Mouse (Mus musculus): ENCODE measurements at regions not wholly inside any gene's neighbourhood (a gene's known extent, or its start where the extent isn't known, plus 50 kb on each side); places are given as distances from the start of the nearest gene placed in this dataset.

DNA sequence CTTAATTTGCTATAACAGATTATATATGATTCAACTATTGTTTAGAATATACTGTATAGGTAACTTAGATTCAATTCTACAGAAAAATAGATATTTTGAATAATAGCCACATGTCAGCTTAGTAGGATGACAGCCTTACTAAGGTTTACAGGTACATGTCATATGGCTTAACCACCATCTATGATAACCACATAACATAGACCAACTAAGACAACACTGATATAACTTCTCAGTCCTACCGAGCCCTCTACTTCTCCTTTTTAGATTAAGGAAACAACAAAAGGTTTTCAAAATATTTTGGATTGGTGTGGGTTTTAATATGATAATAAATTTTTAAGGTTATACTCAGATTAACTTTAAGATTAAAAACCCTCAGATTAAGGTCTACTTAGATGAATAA, 977.4 kb downstream of the 4930447A16Rik start:
- no peaks in the 10 kb centered on the region for H3K4me1 ChIP-seq (ENCODE audit: control insufficient read depth, insufficient read depth, low read length)
- H3K27ac ChIP-seq (replicated peaks; ENCODE audit: low read depth, low read length), result no peak overlapping the region
- H3K27me3 ChIP-seq (ENCODE audit: control insufficient read depth, insufficient read depth, low read length), result no peaks in the 10 kb centered on the region
- H3K4me2 ChIP-seq (ENCODE audit: low read length), result no peak overlapping the region
- 94% methylated on average over 1 of the region's 1 CpGs for WGBS
- no peak overlapping the region for H3K9ac ChIP-seq (replicated peaks; ENCODE audit: low read length)
- no peak overlapping the region for H3K4me3 ChIP-seq (replicated peaks; ENCODE audit: low read depth, low read length)
- H3K9me3 ChIP-seq (ENCODE audit: control insufficient read depth, low read length), result no peaks in the 10 kb centered on the region
- no peaks in the 10 kb centered on the region for H3K36me3 ChIP-seq (ENCODE audit: control insufficient read depth, insufficient read depth, low read length)
- ATAC-seq (ENCODE audit: low FRiP score, low TSS enrichment) (no peak), DNase-seq (no peak)

DNA sequence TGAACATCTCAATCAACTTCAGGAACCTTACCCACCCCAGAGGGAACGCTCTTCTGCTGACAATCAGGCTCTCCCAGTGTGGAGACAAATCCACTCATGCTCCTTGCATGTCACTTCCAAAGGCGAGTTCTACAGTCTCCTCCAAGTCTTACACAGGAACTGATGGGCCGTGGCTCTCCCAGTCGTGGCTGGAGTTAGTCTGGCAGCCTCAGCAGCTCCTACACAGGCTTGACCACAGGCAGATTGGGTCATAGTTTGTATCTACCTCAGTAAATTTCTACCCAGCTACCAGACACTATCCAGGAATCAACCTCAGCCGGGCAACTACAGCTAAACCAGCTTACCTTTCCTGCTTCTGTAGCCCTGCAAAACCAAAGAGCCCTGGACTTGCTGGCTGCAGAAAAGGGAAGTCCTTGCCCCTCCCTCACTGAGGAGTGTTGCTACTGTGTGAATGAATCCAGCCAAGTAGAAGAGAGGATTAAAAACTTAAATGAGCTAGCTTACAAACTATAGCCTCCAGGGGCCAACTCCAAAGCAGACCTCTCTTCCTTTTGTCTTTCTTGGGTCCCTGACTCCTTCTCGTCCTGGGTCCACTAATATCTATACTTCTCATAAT, 978.5 kb downstream of the 4930447A16Rik start:
- H3K4me1 ChIP-seq (ENCODE audit: control insufficient read depth, insufficient read depth, low read length), result no peaks in the 10 kb centered on the region
- no peak overlapping the region for H3K4me2 ChIP-seq (ENCODE audit: low read length)
- DNase-seq, result no peak
- 43% methylated on average over 6 of the region's 6 CpGs for WGBS
- no peaks in the 10 kb centered on the region for H3K27me3 ChIP-seq (ENCODE audit: control insufficient read depth, insufficient read depth, low read length)
- no peak overlapping the region for H3K27ac ChIP-seq (replicated peaks; ENCODE audit: low read depth, low read length)
- no peak overlapping the region for H3K4me3 ChIP-seq (replicated peaks; ENCODE audit: low read depth, low read length)
- H3K36me3 ChIP-seq (ENCODE audit: control insufficient read depth, insufficient read depth, low read length), result no peaks in the 10 kb centered on the region
- no peaks in the 10 kb centered on the region for H3K9me3 ChIP-seq (ENCODE audit: control insufficient read depth, low read length)
- H3K9ac ChIP-seq (replicated peaks; ENCODE audit: low read length), result no peak overlapping the region
- no peak for ATAC-seq (ENCODE audit: low FRiP score, low TSS enrichment)

DNA sequence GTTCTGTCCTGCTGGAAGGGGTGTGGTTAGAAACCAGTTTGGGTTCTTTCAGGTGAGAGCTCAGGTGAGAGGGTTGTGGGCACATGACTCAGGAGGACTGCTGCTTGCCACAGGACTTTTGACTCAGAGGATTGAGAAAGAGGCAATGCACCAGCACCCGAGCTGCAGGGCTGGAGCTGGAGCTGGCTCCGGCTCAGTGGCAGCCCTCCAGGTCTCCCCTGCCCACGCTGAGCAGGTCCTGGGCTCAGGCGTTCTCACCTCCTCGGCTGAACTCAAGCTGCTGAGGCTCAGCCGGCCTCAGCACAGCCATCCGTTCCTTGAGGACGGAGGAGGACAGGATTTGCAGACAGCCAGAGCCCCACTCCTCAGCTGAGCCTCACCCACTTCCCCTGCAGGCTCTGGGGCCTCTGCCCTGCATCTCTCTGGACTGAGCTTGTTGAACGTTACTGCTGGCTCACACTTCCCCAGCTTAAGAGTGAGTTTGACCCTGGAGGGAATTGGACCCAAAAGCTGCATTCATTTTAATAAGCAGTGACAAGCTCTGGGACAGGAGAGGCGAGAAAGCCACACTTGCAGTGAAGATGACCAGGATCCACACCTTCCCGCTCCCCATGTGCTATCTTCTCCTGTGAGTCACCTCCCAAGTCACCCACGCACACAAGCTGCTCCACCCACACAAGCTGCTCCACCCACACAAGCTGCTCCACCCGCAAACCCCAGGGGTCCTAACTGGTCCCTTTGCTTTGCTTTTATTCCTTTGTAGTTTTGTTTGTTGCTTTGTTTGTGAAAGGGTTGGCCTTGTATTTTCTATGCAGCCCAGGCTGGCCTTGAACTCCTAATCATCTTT, 981.0 kb downstream of the 4930447A16Rik start:
- no peaks in the 10 kb centered on the region for H3K36me3 ChIP-seq (ENCODE audit: control insufficient read depth, insufficient read depth, low read length)
- H3K9me3 ChIP-seq (ENCODE audit: control insufficient read depth, low read length), result no peaks in the 10 kb centered on the region
- H3K4me3 ChIP-seq (replicated peaks; ENCODE audit: low read depth, low read length), result no peak overlapping the region
- no peak for ATAC-seq (ENCODE audit: low FRiP score, low TSS enrichment)
- no peak overlapping the region for H3K27ac ChIP-seq (replicated peaks; ENCODE audit: low read depth, low read length)
- no peak overlapping the region for H3K4me2 ChIP-seq (ENCODE audit: low read length)
- 48% methylated on average over 13 of the region's 13 CpGs for WGBS
- no peak overlapping the region for H3K9ac ChIP-seq (replicated peaks; ENCODE audit: low read length)
- no peaks in the 10 kb centered on the region for H3K27me3 ChIP-seq (ENCODE audit: control insufficient read depth, insufficient read depth, low read length)
- H3K4me1 ChIP-seq (ENCODE audit: control insufficient read depth, insufficient read depth, low read length), result no peaks in the 10 kb centered on the region
- no peak for DNase-seq

DNA sequence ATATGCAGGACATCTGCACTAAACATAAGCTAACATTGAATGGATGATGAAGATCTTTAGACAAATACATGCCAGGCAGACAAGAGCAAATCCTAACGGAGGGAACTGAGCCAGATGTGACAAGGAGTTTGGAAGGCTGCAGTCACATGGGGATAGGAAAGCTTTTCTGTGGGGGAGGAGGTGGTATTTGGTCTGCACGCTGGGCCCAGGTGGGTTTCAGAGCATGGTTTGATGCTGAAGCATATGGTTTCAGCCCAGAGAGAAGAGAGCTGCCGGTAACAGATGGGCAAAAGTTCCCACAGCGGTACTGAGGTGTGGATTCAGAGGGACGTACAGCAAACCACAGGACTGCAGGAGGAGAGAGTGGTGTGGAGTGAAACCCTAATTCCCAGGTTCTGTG, 982.1 kb downstream of the 4930447A16Rik start:
- no peak overlapping the region for H3K27ac ChIP-seq (replicated peaks; ENCODE audit: low read depth, low read length)
- H3K9me3 ChIP-seq (ENCODE audit: control insufficient read depth, low read length), result no peaks in the 10 kb centered on the region
- no peaks in the 10 kb centered on the region for H3K4me1 ChIP-seq (ENCODE audit: control insufficient read depth, insufficient read depth, low read length)
- H3K9ac ChIP-seq (replicated peaks; ENCODE audit: low read length), result no peak overlapping the region
- H3K4me3 ChIP-seq (replicated peaks; ENCODE audit: low read depth, low read length), result no peak overlapping the region
- no peaks in the 10 kb centered on the region for H3K36me3 ChIP-seq (ENCODE audit: control insufficient read depth, insufficient read depth, low read length)
- ATAC-seq (ENCODE audit: low FRiP score, low TSS enrichment), result no peak
- H3K4me2 ChIP-seq (ENCODE audit: low read length), result no peak overlapping the region
- no peak for DNase-seq
- H3K27me3 ChIP-seq (ENCODE audit: control insufficient read depth, insufficient read depth, low read length), result no peaks in the 10 kb centered on the region
- WGBS, result 66% methylated on average over 5 of the region's 5 CpGs

GRCm38 (mm10) chr15:38409168-38409567, 983.8 kb downstream of the 4930447A16Rik start:
- 79% methylated on average over 4 of the region's 4 CpGs for WGBS
- DNase-seq, result no peak

DNA sequence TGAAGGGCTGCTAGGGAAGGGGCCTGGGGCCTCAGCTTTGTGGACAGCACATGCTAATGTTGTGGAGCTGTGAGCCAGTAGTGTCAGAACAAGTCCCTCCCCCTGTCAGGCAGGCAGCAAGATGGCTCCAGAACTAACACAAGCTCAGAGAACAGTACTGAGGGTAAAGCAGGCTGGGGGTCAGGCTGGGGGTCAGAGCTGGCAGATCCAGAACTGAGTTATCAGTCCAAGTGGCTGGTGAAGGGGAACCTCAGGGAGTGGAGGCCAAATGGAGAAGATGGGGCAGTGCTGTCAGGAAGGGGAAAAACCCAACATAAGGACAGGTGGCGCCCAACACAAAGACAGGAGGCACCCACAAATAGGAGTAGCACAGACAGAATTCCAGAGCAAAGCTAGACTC, 985.1 kb downstream of the 4930447A16Rik start:
- H3K9ac ChIP-seq (replicated peaks; ENCODE audit: low read length), result no peak overlapping the region
- no peak overlapping the region for H3K4me2 ChIP-seq (ENCODE audit: low read length)
- ATAC-seq (ENCODE audit: low FRiP score, low TSS enrichment) (no peak), DNase-seq (no peak)
- H3K27me3 ChIP-seq (ENCODE audit: control insufficient read depth, insufficient read depth, low read length), result no peaks in the 10 kb centered on the region
- 81% methylated on average over 1 of the region's 1 CpGs for WGBS
- no peak overlapping the region for H3K27ac ChIP-seq (replicated peaks; ENCODE audit: low read depth, low read length)
- H3K9me3 ChIP-seq (ENCODE audit: control insufficient read depth, low read length), result no peaks in the 10 kb centered on the region
- no peak overlapping the region for H3K4me3 ChIP-seq (replicated peaks; ENCODE audit: low read depth, low read length)
- no peaks in the 10 kb centered on the region for H3K36me3 ChIP-seq (ENCODE audit: control insufficient read depth, insufficient read depth, low read length)
- H3K4me1 ChIP-seq (ENCODE audit: control insufficient read depth, insufficient read depth, low read length), result no peaks in the 10 kb centered on the region

More at GRCm38 (mm10) chr15:38409168-38409567, 983.8 kb downstream of the 4930447A16Rik start:
- Histone ChIP-seq H3K27ac (replicated peaks; ENCODE audit: low read depth, low read length) (no peak overlapping the region), H3K4me1 (ENCODE audit: control insufficient read depth, insufficient read depth, low read length) (no peaks in the 10 kb centered on the region), H3K9me3 (ENCODE audit: control insufficient read depth, low read length) (no peaks in the 10 kb centered on the region), H3K4me3 (replicated peaks; ENCODE audit: low read depth, low read length) (no peak overlapping the region), H3K9ac (replicated peaks; ENCODE audit: low read length) (no peak overlapping the region), H3K36me3 (ENCODE audit: control insufficient read depth, insufficient read depth, low read length) (no peaks in the 10 kb centered on the region), H3K4me2 (ENCODE audit: low read length) (no peak overlapping the region), H3K27me3 (ENCODE audit: control insufficient read depth, insufficient read depth, low read length) (no peaks in the 10 kb centered on the region)
- ATAC-seq (ENCODE audit: low FRiP score, low TSS enrichment), result no peak

DNA sequence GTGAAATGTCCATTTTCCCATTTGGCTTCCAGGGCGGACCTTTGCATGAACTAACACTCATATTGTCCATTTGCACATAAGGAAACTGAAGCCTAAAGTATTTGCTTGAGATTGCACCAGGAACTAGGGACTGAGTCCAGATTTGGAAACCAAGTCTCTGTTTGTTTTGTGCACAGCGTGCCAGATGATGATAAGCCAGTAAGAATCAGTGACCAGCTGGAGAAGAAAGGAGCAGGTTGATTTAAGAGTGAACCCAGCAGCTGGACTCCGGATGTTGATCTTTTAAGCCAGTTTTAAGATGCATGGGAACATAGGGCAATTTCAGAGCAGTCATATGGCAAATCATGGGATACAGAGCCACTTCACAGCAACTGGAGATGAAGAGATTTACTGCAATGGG, 987.1 kb downstream of the 4930447A16Rik start:
- no peak overlapping the region for H3K9ac ChIP-seq (replicated peaks; ENCODE audit: low read length)
- no peaks in the 10 kb centered on the region for H3K9me3 ChIP-seq (ENCODE audit: control insufficient read depth, low read length)
- H3K27me3 ChIP-seq (ENCODE audit: control insufficient read depth, insufficient read depth, low read length), result no peaks in the 10 kb centered on the region
- H3K27ac ChIP-seq (replicated peaks; ENCODE audit: low read depth, low read length), result no peak overlapping the region
- no peaks in the 10 kb centered on the region for H3K36me3 ChIP-seq (ENCODE audit: control insufficient read depth, insufficient read depth, low read length)
- H3K4me3 ChIP-seq (replicated peaks; ENCODE audit: low read depth, low read length), result no peak overlapping the region
- 85% methylated on average over 3 of the region's 3 CpGs for WGBS
- ATAC-seq (ENCODE audit: low FRiP score, low TSS enrichment), result no peak
- no peak for DNase-seq
- no peaks in the 10 kb centered on the region for H3K4me1 ChIP-seq (ENCODE audit: control insufficient read depth, insufficient read depth, low read length)
- no peak overlapping the region for H3K4me2 ChIP-seq (ENCODE audit: low read length)

- H3K27ac ChIP-seq (replicated peaks; ENCODE audit: low read depth, low read length), result no peak overlapping the region
- no peak for ATAC-seq (ENCODE audit: low FRiP score, low TSS enrichment)
- no peaks in the 10 kb centered on the region for H3K4me1 ChIP-seq (ENCODE audit: control insufficient read depth, insufficient read depth, low read length)
- WGBS, result 92% methylated on average over 6 of the region's 6 CpGs
- no peak for DNase-seq
- H3K4me3 ChIP-seq (replicated peaks; ENCODE audit: low read depth, low read length), result no peak overlapping the region
- H3K9ac ChIP-seq (replicated peaks; ENCODE audit: low read length), result no peak overlapping the region
- H3K9me3 ChIP-seq (ENCODE audit: control insufficient read depth, low read length), result no peaks in the 10 kb centered on the region
- no peak overlapping the region for H3K4me2 ChIP-seq (ENCODE audit: low read length)
- no peaks in the 10 kb centered on the region for H3K36me3 ChIP-seq (ENCODE audit: control insufficient read depth, insufficient read depth, low read length)
- H3K27me3 ChIP-seq (ENCODE audit: control insufficient read depth, insufficient read depth, low read length), result no peaks in the 10 kb centered on the region
Measured at GRCm38 (mm10) chr15:38413329-38413728, 988.0 kb downstream of the 4930447A16Rik start.
